Mouse (Mus musculus): ENCODE measurements around the gene Gm8279.
"Not testable (repeated sequence)": the region's sequence is repeated elsewhere in the genome, so short reads cannot be mapped to it uniquely, and the experiment has no call there.

The Gm8279 gene

DNA sequence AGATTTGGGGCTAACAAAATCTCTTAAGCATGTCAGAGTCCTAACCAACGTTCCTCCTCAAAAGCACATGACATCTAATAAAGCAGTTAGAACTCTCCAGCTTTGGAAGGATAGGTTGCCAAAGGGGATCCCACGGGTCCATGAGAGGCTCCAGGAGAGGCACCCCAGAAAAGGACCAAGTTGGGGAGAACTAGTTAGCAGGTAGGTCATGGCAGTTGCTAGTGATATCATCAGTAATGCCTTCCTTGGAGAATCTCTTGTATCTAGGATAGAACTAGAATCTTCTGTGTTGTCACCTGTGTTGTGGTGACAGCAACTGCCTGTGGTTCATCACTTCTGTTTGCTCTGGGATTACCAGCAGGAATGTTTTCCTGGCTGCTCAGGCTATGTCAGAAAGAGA, at the start of gene Gm8279:
Gene Gm8279 (plus strand): TSS at position 301 of the 400 bp plus-strand sequence.
- not testable (repeated sequence) for DNase-seq (ENCODE audit: low spot score in 2 of 2)

DNA sequence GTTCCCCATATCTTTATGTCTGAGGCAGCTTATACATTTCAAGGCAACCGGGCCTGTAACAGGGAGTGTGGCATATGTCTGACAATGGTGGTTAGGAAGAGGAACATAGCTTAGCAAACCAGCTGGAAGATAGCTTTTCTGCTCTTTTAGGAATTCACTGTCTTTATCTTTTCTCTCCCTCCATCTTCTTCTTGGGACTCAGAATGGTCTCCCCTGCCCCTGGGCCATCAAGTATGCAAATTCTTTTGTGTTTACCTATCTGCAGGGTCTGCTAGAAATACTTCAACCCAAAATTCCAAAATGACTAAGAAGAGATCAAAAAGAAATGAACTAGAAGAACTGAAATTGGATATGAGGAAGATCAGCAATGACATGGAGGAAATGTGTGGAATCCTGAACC, 32.9 kb downstream of the Gm8279 start, which contains the start of gene Gm3317:
Gene Gm3317 (plus strand): TSS at position 301 of the 400 bp plus-strand sequence.
- DNase-seq (ENCODE audit: low spot score in 2 of 2) = not testable (repeated sequence)

DNA sequence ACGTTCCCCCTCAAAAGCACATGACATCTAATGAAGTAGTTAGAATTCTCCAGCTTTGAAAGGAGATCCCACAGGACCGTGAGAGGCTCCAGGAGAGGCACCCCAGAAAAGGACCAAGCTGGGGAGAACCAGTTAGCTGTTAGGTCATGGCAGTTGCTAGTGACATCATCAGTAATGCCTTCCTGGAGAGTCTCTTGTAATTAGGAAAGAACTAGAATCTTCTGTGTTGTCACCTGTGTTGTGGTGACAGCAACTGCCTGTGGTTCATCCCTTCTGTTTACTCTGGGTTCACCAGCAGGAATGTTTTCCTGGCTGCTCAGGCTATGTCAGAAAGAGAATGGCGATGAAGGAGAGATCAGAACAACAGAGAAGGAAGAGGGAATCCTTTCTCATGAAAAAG, 54.2 kb downstream of the Gm8279 start, which contains the start of gene Gm8271:
Gene Gm8271 (plus strand): TSS at position 301 of the 400 bp plus-strand sequence.
- DNase-seq (ENCODE audit: low spot score in 2 of 2) = not testable (repeated sequence)

Measured in spleen, postnatal 4 days (tissue).